Comparison of ENCODE assay signal across 8 mouse cellular contexts in genomic region chr10:78395819-78396624, GRCm38 (mm10). TPM values are rescaled to one million over a fixed set of nuclear protein-coding genes. Genes with fewer than 3 reads are reported as not detected.
DNase-seq lines count a peak whose midpoint lies in the region; ATAC-seq lines count a peak whose summit lies in the region.

No protein-coding gene starts in this region.

- H3K27me3 ChIP-seq in midbrain, embryonic 10.5 days (ENCODE audit: low read depth, poor library complexity, severe bottlenecking), result peaks cover 31% of the 10 kb centered on the region

- H3K4me1 ChIP-seq in midbrain, embryonic 10.5 days, result peaks cover 46% of the 10 kb centered on the region

- H3K27ac ChIP-seq in midbrain, embryonic 10.5 days (replicated peaks), result peak overlapping the region; percentile 77

- H3K4me3 ChIP-seq in midbrain, embryonic 10.5 days, result peak overlapping the region; percentile 31

- H3K36me3 ChIP-seq in midbrain, embryonic 10.5 days, result peaks cover 23% of the 10 kb centered on the region

- WGBS in midbrain, embryonic 10.5 days, result 4% methylated on average over 17 of the region's 17 CpGs

- peak; percentile 58 for ATAC-seq in activated CD4-positive, CD25-positive, alpha-beta regulatory T cell, adult 4 months
- peak; percentile 75 for ATAC-seq in inflammation-experienced regulatory T-cells, adult 6 months

- peak; percentile 96 to 98 for DNase-seq in cerebellum, postnatal 36 days
- DNase-seq in frontal cortex, postnatal 36 days (ENCODE audit: low spot score in 2 of 2), result peak; percentile 98
- peak; percentile 92 to 99 for DNase-seq in left cerebral cortex, adult 8-10 months (ENCODE audit: low spot score in 2 of 2)
- peak; percentile 98 for DNase-seq in midbrain, embryonic 10.5 days (ENCODE audit: low spot score)
- peak; percentile 95 to 96 for DNase-seq in right cerebral cortex, postnatal 36 days (ENCODE audit: low spot score in 2 of 2)
- peak; percentile 80 to 96 for DNase-seq in urinary bladder, postnatal 4 days (ENCODE audit: low spot score in 2 of 2)

- H3K9me3 ChIP-seq in midbrain, embryonic 10.5 days (replicated peaks), result no peaks in the 10 kb centered on the region

RNA-seq across cellular contexts. Expression of gene Rrp1, which starts 16.8 kb away (rescaled TPM):
- 100 to 1,000 TPM in 1 of 2 experiments, 10 to 100 TPM in 1; 92.2 to 124 TPM for polyA plus RNA-seq in activated CD4-positive, CD25-positive, alpha-beta regulatory T cell, adult 4 months (2017; shearing (Covaris generic))
- polyA plus RNA-seq in inflammation-experienced regulatory T-cells, adult 6 months (2017; shearing (Covaris generic)), result 100 to 1,000 TPM in 2 of 3 experiments, 10 to 100 TPM in 1; 90.6 to 113 (median 101) TPM
- total RNA-seq in left cerebral cortex, adult 8-10 months (2022), result 100 to 1,000 TPM; 348 to 374 (median 360) TPM
- polyA plus RNA-seq in midbrain, embryonic 10.5 days (2016; fragmentation: Nextera tagmentation; extraction: Ambion mirVana), result 319 and 355 TPM in 2 replicates

RNA-seq across cellular contexts. Expression of gene Cstb, which starts 29.4 kb away (rescaled TPM):
- polyA plus RNA-seq in activated CD4-positive, CD25-positive, alpha-beta regulatory T cell, adult 4 months (2017; shearing (Covaris generic)), result 100 to 1,000 TPM; 166 to 179 TPM
- 100 to 1,000 TPM; 160 to 186 (median 183) TPM for polyA plus RNA-seq in inflammation-experienced regulatory T-cells, adult 6 months (2017; shearing (Covaris generic))
- 10 to 100 TPM; 36.8 to 51.7 (median 40.6) TPM for total RNA-seq in left cerebral cortex, adult 8-10 months (2022)
- 112 and 114 TPM in 2 replicates for polyA plus RNA-seq in midbrain, embryonic 10.5 days (2016; fragmentation: Nextera tagmentation; extraction: Ambion mirVana)

RNA-seq across cellular contexts. Expression of gene Agpat3, which starts 43.7 kb away (rescaled TPM):
- 100 to 1,000 TPM in 1 of 2 experiments, 10 to 100 TPM in 1; 88.9 to 102 TPM for polyA plus RNA-seq in activated CD4-positive, CD25-positive, alpha-beta regulatory T cell, adult 4 months (2017; shearing (Covaris generic))
- polyA plus RNA-seq in inflammation-experienced regulatory T-cells, adult 6 months (2017; shearing (Covaris generic)), result 100 to 1,000 TPM in 2 of 3 experiments, 10 to 100 TPM in 1; 93.9 to 109 (median 101) TPM
- 100 to 1,000 TPM; 218 to 243 (median 229) TPM for total RNA-seq in left cerebral cortex, adult 8-10 months (2022)
- 41.6 and 48.9 TPM in 2 replicates for polyA plus RNA-seq in midbrain, embryonic 10.5 days (2016; fragmentation: Nextera tagmentation; extraction: Ambion mirVana)

Comparison
In these comparisons a context has a peak if more than half of its experiments do, and no peak if none do; other contexts are left out.
1. Peak in every context shown above with its lines: DNase-seq, ATAC-seq, H3K4me3 ChIP-seq and H3K27ac ChIP-seq.